Mouse (Mus musculus) MEL-GATA-1-ER (cell line): ENCODE results near the gene Cfap73.

ENCODE experiments used
- DNase-seq: peaks from one replicate; pipeline ENCODE4 v3.0.0-alpha.2; 2012; ENCODE audit warnings: low read depth; ENCODE audit errors: extremely low read depth

The Cfap73 gene

DNA sequence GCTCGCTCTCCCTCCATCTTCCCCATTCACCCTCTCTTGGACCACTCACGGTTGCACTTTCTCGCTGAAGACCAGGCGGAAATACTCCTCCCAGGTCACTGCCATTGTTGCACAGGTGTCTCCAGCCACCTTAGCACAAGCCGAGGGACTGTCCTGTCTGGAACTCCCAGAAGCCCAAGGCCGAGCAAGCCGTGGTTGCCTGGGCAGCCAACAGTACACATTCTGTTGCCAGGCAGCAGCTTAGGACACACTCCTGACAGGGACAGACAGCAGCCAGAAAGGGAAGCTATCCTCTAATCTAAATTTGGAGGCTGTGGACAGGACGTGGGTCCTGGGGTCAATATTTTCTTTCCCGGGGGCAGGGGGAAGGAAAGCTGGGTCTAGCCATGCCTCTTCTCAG is at the start of gene Cfap73:
Cfap73 (minus strand) TSS at position 105 of the 400 bp plus-strand sequence.
- no peak for DNase-seq

DNA sequence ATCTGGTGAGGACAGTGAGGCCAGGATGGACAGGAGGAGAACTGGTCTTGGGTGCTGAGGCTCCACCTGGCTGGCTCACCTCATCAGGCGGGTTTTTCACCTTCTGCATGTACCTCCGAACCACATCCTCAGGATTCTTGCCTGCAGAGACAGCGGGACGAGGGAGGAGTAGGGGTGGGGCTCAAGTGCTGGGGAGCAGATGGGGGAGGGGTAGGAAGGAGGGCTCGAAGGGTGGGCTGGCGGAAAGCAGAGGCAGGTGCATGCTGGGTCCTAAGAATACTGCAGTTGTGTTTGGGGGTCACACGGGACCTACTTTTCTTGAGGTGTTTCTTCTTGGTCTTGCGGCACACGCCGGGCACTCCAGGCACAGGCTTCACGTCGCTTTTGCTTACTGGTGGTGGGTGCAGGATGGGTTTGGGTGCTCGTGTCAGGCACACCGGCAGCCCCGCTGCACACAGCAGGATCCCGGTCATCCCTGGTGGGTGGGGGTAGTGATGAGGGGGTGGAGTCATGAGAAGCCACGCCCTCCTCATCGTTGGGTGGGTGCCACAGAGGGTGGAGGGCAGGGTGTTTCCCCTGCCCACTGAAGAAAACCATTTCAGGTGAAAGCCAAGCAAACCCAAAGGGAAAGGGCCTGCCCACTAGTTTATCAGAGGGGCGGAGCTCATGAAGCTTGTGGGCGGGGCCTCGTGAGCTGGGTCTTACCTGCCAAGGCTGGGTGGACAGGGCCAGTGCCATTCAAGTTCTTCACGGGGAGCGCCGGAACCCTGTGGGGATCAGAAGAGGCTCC is 49.1 kb upstream of the Cfap73 start:
- DNase-seq = no peak

DNA sequence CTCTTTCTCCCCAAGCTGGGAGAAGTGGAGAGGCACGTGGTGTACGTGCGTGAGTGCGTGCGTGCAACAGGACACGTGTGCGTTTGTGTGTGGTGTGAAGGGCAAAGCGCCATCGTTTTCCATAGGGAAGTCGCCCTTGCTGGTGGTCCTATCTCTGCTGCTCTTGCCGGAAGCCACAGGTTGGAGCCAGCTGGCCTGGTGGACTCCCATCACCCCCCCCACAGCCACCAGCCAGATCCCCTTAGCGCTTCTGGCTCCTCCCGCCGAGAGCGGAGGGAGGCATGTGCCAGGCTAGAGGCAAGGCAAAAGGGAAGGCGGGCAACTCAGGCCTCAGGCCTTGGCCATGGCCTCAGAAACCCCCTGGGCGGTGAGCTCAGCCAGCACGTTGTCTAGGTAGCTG is 46.9 kb upstream of the Cfap73 start:
- no peak for DNase-seq

DNA sequence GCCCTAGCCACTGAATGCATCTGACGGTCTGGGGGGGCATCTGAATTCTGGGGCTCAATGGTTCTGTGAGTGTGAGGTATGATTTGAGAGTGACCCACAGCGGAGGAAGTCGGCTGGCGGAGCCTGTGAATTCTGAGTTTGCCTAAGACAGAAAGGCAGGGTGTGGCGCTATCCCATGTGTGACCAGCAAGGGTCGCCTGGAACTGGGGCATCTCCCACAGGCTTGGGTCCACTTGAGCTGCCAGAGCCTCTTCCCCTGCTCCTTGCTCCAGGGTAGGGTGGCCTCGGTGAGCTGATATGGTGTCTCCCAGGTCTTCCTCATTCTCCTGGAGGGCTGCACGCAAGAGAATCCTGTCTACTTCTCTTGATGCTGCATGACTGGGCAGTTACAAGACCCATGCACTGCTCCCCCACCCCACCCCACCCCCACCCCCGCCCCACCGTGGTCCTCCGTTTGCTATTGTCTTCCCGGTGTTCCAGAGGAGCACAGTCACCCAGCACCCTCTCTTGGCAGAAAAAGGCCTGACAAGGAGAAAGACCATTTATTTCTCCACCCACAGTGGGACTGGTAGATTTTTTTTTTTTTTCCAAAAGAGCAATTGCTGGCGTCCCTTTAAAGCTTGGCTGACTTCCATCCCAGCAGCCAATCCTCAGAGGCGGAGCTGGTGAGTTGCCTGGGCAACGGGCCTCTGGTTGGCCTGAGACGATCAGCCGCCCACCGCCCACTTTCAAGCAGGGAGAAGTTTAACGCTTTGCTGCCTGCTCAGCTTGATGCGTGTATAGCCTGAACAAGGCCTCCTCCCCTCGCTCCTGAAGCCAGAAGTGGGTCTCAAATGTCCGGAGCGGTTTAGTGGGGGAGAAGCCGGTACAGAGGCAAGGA is 45.9 kb upstream of the Cfap73 start:
- no peak for DNase-seq

DNA sequence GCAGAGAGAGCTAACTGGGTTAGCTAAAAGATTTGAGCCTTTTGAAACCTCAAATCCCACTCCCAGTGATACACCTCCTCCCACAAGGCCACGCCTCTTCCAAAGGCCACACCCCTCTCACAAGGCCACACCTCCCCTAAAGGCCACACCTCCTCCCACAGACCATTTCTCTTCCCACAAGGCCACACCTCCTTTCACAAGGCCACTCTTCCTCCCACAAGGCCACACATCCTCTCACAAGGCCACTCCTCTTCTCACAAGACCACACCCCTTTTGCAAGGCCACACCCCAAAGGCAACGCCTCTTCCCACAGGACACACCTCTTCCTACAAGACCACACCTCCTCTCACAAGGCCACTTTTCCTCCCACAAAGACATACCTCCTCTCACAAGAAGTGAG is 43.5 kb upstream of the Cfap73 start:
- peak; percentile 49 for DNase-seq

DNA sequence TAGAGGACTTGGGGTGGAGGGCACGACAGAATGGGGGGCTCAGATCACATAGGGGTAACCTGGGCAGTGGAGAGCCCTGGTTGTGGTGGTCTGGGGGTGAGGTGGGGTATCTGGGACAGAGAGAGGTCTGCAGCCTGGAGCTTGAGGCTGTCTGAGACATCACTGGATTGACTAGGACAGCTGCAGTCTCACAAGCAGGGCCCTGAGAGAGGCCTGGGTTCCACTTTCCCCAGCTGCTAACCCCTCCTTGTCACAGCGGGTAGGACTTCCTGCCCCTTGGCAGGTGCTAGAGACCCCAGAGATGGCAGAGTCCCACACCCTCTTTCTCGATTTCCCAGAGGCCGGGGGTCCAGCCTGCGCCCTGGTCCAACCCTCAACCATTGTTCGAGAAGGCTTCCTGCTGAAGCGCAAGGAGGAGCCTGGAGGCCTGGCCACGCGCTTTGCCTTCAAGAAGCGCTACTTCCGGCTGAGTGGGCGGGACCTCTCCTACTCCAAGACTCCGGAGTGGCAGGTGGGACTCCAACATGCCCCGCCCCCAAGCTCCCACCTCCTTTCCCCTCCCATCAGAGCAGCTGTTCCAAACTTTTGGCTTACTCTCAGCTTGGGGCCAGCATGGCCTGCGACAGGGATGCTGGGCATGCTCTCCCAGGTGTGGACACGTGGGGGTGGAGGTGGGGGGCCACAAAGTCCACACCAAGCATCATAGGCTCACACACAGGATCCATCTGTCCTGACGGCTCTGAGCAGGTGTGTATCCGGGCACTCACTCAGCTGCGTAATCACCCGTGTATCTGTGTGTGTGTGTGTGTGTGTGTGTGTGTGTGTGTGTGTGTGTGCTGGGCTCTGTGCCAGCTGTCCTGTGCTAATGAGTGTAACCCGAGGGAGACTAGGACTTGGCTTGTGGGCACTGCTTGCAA is 40.5 kb upstream of the Cfap73 start:
- no peak for DNase-seq

DNA sequence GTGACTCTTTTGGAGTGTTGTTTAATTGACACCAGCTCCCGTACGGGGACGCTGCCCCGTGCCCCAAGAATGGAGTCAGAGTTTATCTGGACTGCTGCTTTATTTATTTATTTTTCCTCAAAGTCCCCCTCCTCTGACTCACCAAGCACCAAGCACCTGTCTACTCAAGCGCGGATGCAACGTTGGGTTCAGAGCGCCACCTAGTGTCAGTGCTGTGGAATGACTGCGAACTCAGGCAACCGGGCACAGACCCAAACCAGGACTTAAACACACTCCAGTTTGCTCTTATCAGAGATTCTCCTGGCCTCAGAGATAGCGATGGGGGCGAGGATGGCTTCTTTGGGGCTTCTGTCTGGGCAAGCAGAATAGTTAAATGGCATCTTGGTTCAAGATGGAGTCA is 39.6 kb upstream of the Cfap73 start:
- DNase-seq = peak; percentile 43

DNA sequence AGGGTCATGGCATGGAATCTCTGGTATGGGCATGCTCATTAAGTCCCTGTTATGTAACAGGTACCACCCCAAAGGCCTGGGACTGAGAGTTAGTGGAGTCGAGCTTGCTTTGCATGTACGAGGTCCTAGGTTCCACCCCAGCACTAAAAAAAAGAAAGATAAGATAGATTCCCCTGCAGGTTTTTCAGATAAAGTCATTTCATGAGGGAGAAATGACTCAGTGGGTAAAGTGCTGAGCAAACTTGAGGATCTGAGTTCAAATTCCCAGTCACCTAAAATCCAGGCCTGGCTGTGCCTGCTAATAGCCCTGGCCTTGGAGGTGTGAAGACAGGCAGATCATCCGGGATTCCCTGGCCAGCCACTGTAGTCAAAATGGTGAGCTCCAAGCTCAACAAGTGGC is 37.8 kb upstream of the Cfap73 start:
- no peak for DNase-seq

DNA sequence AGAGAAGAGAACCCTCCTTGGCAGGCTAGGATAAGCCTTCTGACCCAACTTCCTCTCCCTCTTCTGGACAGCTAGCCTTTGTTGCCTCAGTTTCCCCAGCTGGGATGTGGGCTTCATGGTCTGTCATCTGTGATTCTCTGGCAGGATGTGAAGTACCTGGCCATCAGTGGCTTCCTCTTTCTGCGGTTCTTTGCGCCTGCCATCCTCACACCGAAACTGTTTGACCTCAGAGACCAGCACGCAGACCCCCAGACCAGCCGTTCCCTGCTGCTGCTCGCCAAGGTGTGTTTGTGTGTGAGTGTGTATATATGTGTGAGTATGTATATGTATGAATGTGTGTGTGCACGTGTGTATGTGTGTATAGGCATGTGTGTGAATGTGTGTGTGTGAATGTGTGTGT is 36.1 kb upstream of the Cfap73 start:
- DNase-seq = no peak

DNA sequence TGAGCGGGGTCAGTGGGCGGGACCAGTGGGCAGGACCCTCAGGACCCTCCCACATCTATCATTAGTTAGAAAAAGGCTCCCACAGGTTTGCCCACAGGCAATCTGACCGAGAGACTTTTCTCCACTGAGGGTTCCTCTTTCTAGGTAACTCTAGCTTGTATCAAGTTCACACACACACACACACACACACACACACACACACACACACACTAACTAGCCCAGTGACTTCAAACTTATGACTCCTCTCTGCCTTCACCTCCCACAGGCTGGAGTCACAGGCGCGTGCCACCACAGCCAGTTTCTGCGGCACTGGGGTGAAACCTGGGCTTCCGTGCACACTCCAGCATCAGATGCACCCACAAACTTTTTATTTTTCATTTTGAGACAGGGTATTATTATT is 34.7 kb upstream of the Cfap73 start:
- no peak for DNase-seq

DNA sequence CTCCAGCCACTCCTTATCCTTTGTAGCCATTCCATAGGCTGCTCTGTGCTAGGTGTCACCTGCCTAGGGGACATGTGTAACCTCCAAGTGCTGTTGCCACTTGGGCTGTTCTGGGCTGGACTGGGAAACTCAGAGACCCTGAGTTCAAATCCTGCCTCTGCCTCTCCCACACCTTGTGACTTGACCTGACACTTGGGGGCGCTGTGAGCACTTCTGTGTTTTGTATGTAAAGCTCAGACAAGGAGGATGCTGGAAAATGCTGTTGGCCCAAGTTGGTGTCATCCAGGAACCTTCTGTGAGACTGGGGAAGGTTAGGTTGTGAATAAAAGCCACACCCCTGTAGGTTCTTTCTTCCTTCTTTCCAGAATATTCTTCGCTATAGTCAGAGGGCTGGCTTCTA is 30.9 kb upstream of the Cfap73 start:
- DNase-seq = no peak

DNA sequence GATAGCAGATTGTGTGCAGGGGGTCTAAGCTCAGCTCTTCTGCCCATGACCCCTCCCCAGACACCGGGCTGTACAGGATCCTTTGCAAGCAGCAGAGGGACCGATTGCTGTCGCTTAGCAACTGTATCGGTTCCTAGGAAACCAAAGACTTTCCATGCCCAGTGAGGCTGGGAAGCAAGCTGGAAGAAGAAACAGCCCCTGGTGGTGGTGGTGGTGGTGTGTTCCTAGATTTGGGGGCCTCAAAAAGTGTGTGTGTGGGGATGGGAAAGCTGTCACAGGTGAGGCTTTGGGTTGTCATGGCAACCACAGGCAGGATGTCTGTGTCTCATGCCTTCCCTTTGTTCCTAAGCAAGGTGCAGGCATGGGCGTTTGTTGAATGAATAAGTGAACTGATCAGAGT is 26.8 kb upstream of the Cfap73 start:
- DNase-seq = no peak

DNA sequence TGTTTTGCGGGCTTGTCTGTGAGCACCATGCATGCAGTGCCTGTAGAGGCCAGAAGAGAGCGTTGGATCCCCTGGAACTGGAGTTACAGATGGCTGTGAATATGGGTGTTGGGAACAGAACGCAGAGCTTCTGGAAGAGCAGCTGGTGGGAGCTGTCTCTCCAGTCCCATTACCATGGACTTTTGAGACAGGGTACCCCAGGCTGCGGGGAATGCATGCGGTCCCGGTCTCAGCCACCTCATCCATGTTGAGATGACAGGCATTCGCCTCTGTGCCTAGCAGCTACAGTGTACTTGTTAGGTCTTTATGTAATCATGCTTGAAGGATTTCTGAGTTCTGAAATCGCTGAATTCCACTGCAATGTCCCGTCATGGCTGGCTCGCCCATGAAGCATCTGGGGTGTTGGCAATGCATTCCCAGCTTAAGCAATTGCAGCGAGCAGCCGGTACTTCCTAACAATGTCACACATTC is 22.3 kb upstream of the Cfap73 start:
- DNase-seq = no peak

DNA sequence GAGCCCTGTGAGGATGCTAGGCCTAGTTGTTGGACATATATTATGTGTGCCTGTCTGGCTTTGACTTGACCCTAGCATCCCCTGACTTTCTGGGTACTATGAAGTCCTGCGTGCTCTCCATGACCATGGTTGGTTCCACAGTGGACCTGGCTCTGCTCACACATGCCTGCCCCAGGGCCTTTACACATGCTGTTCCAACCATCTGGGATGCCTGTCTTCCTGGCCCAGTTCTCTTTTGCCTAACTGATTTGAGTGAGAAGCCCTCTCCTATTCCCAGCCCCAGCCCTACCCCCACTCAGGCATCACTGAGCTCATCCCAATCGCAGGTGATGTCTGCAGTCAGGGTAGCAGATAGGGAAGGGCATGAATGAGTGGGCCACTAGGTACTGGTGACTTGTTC is 19.8 kb upstream of the Cfap73 start:
- no peak for DNase-seq

DNA sequence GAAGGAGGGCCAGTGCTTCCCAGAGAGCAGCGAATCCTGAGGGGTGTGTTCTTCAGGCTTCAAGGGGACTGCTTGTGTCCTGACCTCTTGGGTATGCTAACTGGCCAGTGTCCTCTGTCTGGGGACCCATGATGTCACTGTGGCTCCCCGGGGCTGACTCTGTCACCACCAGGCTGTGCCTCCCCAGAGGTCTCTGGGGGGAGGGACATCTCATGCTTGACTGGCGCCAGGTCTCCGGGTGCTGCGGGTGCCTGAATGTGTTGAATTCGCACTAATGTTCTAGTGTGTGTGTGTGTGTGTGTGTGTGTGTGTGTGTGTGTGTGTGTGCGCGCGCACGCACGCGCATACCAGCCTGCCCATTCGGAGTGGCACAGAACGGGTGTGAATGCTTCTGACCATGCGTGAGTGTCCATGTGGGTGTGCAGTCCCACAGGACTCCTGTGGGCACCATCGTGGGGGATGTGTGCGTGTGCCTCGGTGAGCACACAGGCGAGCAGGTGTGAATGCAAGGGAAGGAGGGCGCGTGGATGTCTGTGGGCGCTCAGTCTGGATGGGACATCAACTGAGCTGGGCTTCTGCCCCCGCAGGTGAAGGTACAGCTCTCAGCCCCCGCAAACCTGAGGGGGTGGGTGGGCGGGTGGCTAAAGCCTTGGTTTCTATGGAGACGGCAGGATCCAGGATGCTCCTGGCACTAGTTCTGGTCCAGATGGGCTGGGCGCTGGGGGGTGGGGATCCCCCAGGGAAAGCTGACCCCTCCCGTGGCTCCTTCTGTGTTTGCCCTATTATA is 19.1 kb upstream of the Cfap73 start:
- DNase-seq = no peak

DNA sequence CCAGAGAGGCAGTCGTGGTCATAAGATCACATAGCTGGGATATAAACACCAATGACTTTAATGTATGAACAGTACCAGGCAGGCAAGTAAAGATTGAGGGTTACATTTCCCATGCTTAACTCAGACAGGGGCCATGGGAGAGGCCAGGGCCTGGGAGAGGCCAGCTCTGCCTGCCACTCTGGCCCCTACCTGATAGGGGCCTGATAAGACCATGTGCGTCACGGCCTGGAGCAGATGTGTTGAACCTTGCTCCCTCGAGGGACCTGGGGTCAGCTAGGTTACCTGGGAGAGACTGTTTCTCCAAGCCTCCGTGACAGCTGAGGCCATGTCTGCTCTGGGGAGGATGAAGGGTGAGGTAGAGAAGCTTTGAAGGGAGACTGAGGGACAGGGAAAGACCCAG is 17.2 kb upstream of the Cfap73 start:
- no peak for DNase-seq

DNA sequence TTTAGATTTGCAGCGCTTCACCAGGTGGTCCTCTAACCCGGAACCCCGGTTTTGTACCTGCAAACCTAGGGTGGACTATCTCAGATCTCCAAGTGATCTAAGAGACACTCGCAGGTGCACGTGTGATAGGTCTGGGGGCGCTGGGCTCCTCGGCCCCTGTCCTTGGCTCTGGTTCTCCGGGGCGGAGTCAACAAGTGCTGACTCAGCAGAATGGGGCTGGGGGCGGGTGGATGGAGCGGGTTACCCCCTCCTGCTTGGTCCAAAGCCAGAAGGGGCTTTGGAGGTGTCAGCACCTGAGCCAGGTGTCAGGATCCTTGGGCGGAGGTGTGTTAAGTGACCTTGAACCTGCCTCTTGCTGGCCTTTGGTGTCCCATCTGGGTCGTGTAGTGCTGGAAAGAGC is 15.9 kb upstream of the Cfap73 start:
- DNase-seq = no peak

DNA sequence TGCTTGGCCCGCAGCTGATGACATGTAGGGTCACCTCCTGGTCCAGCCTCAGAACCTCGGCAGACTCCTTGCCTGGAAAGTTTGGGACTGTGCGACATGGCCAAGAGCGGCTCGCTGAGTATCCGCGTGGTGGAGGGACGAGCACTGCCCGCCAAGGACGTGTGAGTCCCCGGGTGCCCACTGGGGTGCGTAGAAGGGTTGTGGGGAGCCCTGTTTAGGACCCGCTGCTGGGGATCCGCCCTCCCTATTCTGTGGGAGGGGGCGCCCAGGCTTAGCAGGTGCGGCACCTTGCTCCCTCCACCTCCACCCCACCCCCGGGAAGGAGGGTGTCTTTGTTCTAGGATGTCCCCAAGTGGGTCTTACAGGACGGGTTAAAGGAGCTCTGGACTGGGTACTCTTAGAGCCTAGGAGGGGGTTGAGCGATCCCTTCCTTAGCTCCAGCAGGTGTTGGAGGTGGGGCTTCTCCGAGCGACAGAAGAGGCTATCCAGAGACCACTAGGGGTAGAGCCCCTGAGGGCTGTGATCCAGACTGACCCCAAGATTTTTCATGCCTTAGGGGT is 15.4 kb upstream of the Cfap73 start:
- no peak for DNase-seq

DNA sequence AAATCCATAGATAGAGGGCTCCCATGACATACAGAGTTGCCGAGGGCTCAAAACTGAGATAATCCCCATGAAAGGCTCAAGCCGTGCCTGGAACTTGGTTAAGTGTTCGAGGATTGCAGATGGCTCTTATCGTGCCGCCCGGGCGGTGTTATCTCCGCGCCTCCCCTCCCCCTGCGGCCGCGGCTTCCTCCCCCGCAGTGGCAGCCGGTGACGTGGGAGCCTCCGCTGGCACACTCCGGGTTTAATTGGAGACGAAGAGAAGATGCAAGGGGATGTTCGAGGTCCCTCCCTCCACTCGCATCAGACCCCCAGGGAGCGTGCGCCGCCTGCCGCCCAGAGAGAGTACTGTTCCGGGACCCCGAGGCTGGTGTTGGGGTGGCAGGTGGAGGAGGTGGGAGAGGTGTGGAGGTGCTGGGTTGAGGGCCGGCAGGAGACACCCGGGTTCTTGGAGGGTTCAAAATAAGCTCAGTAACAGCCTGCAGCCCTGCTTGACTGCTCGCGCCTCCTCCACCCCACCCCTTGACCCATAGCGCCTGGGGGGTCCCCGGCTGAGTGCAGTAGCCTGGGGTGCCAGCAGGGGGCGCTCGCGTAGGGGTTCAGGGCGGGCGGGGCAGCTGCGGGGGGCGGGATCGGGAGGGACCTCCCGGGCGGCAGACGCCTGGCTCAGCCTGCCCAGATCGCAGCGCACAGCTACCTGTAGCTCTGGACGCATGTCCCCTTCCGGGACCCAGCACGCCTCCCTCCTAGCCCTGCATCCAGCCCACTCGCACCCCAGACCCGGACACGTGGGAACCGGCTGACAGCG is 14.7 kb upstream of the Cfap73 start, which contains the start of gene Rasal1:
Rasal1 (plus strand) TSS at position 244 of the 805 bp plus-strand sequence.
- DNase-seq = peak; percentile 77
